Mouse (Mus musculus): ENCODE results near the gene 1500011B03Rik.
A peak's percentile ranks its signal among the peaks of the same experiment; 100 is the strongest.

1500011B03Rik gene

DNA sequence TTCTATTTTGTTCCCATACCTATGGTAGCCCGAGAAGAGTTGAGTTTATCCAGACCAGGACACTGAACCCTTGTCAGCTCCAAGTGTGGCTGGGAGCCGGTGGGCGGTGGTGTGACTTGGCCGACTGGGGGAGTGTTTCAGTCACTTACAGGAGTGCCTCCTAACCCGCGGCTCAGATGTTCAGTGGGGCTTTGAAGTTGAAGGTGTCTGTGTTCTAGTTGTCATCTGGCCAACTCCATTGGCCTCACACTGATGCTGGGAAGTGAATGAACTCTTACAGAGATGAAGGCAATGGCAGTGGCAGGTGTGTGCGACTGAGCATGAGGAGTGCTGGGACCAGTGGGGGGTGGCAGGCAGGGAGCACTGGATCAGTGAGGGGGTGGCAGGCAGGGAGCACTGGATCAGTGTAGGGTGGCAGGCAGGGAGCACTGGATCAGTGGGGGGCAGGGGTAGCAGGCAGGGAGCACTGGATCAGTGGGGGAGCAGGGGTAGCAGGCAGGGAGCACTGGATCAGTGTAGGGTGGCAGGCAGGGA, 43.2 kb downstream of the 1500011B03Rik start:
- DNase-seq = no peak

DNA sequence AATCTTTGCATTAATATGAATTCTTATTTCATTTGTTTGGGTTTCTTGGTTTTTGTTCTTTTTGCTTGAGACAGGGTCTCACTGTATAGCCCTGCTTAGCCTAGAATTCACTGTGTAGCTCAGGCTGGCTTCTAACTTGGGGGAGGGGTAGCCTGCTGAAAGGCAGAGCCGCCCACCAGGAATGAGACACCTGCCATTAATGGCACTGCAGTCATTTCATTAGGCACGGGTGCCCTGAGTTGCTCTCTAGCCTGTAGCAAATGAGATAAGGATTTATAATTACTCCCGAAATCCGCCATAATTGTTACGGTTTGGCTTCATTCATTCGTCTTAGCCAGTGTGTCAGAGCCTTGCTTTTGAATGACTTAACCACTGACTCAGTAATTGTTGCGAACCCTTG, 47.1 kb downstream of the 1500011B03Rik start:
- no peak for DNase-seq

DNA sequence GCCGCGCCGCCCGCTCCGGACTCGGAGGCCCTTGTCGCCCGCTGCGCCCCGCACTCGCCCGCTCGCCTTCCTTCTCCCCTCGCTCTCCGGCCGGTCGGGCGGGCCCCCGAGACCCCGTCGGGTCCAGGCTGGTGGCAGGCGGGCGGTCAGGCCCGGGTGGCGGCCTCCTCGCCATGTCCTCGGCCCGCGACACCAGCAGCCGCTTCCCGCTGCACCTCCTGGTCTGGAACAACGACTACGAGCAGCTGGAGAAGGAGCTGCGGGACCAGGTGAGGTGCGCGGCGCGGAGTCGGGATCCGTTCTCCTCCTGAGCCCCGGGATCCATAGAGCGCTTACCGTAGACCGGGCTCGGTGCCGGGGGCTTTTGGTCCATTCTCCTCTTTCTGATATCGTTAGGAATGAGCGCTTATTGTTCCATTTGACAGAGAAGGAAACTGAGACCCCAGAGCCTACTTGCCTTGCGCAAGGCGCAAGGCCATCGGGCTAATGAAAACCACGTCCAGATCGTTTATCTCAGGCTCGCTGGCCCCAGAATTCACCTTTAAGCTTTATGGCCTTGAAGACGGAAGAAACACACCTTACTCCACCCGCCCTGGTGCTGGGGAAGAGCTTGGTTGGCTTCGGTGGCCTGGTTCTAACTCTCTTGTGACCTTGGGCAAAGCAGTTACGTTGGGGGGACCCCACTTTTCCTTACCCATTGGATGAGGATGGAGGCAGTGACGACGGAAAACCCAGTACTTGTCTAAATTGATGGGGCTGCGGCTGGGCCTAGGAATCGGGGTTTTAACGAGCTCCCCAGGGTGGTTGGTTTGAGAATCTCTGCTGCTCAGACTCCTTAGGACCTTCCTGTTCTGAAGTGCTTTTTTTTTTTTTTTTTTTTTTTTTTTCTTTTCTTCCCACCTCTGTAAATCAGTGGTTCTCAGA, 48.0 kb downstream of the 1500011B03Rik start, which contains the start of gene Git2:
Gene Git2 (minus strand): TSS at position 462 of the 924 bp plus-strand sequence.
- DNase-seq = no peak

DNA sequence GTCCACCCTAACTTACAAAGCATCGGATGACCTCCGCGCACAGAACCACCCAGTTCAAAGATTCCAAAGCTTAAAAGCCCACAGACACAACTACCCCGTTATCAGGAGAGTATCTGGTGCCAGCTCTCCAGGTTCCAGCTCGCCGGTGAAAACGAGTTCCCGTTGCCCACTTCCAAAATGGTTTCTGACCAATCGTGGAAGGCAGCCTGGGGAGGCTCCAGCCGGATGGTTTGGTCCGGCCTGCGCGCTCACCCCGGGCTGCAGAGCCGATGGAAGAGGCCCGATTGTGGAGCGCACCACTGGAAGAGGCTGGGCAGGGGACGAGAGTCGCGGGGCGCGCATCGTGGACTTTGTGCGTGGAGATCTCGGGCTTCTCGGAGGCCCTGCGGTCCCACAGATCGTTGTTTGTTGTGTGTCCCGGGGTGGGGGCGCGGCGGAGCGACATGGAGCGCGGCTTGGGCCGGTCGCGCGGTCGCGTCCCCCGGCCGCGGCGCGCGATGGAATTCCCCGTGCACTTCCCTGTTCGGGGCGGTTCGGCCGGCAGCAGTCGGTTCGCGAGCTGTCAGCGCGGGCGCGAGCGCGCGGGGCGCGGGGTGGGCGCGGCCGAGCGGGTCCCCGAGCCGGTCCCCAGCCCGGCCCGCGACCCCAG, 48.7 kb downstream of the 1500011B03Rik start, which contains the start of gene Ankrd13a:
Gene Ankrd13a (plus strand): TSS at position 275 of the 649 bp plus-strand sequence.
- DNase-seq = peak; percentile 94

DNA sequence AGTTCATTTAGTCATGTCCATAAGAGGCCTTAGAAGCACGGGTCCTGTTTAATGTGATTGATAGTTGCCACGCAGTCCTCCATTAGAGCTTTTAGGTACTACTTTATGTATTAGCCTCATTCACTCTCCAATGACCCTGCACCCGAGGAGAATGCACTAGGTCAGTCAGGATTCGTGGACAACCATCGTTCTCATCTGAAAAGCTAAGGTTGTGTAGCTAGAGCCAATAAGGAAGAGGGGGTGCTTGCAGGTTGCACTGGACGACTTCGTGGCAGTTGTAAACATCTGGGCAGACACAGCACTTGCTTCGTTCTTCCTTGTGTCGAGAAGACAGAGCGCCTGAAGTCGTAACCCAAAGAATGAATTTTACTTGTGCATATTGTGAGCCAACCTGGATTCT, 49.5 kb downstream of the 1500011B03Rik start:
- no peak for DNase-seq

DNA sequence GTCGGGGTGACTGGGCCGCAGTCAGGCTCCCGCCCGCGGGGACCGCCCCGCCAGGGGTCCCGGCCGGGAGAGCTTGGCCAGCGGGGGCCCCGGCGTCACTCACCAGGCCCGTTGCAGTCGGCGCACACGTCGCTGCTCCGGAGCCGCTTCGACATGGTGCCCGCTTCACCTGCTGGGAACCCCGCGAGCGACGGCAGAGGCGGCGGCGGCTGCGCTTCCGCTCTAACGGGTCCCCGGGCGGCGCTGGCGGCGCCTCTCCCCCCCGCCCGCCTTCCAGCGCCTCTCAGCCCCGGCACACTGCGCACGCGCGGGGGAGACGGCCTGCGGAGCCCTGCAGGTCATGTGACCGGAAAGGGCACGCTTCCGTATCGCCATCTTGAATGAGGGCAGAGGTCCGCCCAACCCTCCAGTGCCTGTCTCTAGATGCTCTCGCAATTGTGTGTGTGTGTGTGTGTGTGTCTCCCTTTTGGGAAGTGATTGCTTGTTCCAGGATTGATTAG, 50.0 kb downstream of the 1500011B03Rik start:
- peak; percentile 96 for DNase-seq

DNA sequence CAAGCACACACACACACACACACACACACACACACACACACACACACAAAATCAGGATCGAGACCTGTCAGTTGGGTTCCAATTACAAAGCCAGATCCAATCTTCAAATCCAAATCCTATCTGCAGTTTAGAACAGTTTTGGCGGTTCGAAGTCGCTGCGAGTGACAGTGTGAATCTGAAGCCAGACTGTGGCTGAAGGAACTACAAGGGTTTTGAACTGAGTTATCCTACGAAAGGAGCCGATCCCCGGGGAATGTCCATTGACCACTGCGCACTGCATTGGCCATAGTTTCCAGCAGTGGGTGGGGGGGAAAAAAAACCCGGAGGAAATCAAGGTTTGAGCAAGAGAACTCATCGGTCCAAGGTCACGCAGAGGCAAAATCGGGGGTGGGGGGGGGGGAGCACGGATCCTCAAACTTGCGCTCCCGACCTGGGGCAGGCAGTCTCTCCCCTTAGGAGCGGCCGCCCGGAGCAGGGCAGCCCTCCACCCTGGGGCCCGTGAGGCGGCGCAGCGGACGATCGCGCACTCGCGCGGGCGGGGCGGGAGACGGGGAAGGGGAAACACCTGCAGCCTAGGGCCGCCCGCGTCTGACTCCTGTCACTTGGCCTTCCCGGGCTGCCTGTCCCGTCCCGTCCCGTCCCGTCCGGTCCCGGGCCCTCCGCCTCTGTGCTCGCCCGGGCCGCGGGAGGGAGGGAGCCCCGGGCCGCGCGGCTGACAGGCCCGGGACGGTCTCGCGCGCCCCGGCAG, 50.6 kb downstream of the 1500011B03Rik start:
- no peak for DNase-seq

DNA sequence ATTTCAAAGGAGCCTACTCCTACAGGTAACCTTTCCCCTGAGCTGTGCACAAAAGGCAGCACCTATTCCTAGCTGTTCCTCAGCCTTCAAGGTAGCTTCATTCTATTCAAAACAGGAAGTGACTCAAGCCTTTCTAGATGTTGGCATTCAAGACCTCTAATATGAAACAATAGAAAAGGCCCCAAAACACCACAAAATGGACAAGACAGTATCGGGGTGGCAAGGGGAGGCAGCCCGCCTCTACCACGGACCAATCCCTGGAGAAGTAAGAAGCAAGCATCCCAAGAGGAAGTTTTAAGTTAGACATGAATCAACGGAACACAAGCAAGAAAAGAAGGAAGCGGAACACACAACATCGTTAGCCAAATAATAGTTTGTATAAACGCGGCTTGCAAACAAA, 51.5 kb downstream of the 1500011B03Rik start:
- no peak for DNase-seq

DNA sequence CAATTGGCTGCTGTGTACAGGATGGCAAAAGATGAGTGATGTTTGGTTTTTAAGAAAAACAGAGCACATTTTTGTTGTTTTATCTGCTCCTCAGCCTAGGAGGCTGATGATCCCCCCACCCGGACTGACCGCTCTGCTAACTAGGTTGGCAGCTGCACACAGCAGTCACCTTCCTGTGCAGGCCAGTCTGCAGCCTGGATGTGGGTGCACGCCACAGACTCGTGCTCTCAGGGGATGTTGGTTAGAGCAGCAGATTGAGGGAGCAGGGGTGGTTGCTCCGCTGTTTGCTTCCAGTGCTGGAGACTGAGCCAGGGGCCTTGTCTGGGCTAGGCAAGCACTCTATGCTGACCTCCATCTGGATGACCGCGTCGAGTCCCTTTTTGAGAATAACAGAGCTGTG, 53.5 kb downstream of the 1500011B03Rik start:
- no peak for DNase-seq

DNA sequence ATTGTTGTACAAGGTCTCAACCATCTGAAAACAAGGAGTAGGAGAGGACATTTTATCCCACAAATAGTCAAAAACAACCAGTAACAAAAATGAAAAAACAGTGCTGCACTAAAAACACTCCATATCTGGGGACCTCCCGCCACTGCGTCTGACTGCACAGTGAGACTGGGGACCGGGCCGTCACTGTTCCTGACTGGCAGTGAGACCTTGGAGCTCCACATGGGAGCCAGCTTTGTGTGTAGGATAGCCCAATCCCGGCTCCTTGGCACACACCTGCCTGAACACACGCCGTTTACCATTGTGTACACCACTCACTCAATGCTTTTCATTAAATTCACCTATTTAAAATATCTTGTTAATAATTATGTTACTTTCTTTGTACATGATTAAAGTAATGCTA, 56.1 kb downstream of the 1500011B03Rik start:
- DNase-seq = no peak

DNA sequence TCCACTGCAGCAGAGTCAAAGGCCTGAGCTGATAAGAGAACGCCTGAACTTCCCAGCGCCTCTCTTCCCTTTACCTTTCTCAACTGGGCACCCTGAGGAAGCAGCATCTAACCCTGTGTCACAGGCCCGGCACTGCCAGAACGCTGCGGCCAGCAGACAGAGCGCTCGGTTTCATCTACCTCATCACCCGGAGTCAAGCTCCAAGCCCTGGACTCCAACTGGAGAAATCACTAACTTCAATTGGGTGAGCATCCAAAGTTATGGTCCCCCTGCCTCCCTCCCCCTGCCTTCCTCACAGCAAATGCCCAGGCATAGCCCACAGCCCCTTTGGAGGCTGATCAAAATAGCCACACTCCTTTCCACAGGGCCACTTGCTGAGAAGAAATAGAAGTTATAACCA, 56.6 kb downstream of the 1500011B03Rik start:
- no peak for DNase-seq

DNA sequence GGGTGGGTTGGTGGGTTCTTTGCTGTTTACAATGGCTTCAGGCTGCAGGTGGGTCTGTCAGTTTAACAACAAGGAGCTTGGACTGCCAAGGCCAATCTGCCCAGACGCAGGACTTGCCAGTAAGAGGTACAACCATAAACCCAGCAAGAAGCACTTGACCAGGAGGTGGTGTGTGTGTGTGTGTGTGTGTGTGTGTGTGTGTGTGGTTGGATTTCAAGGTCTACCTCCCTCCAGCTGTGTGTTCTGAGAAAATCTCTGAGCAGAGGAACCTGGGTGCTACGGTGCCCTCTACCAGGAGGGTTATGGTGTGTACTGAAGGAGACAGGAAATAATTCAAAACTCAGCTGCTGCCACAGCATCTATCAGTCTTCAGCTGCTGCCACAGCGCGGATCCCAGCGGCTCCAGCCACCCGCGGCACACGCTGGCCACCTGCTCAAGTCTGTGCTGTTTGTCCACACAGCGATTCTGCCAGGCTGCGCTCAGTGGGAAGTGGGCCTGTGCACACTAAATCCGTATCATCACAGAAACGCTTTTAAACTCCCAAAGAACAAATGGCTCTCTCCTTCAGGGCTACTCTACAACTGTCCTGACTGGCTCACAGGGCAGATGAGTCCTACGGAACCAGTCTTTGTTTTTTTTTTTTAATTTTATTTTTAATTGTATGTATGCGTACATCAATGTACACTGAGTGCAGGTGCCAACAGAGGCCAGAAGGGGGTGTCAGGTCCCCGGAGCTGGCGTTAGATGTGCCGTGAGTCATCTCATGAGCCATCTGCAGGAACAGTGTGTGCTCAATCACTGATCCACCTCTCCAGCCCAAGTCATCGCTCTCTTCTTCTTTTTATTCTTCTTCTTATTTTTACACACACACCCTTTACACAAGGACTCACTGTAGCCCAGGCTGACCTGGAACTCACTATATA, 58.2 kb downstream of the 1500011B03Rik start:
- peak; percentile 92 for DNase-seq

DNA sequence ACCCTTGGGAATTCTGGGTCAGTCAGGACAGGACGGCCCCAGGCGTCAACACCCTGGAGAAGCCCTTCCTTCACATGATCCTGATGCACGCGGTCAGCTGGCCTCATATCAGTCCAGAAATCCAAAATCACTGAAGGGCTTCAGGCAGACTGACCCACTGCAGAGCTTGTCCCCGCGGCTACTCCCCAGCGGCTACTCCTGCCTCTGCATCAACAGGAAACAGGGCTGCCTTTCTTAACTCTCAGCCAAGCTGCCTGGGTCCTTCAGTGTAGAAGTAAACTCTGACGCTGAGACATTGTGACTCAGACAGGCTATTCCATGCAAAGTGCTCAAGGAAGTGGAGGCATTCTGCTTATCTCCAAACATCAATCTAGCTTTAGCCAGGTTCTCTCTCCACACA, 61.3 kb downstream of the 1500011B03Rik start:
- no peak for DNase-seq

DNA sequence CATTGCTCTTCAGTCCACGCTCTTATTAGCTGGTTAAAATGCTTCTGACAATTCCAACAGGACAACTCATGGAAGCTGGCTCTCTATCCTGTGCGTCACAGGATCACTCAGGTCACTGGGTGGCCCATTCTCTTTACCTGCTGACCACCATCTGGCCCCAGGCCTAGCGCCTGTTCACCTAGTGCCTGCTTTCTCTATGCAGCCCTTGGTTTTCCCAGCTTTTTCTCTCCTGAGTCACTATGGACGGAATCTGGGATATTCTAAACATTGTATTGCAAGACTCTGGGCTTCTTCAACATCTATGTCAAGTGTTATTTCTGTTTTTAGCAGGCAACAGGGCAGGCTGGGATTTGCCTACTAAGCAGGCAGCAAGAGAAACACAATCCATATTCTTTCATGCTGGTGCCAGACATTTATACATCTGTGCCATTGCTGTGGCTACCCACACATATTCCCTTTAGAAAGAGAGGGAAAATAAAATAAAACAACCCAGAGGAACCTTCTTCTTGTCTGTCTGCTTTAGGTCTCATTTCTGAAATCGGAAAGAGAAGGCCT, 63.7 kb downstream of the 1500011B03Rik start:
- DNase-seq = no peak
